Mouse (Mus musculus) CH12.LX (cell line): Measurements from ENCODE around the gene Plod3. TPM values are rescaled to one million over a fixed set of nuclear protein-coding genes. Genes with fewer than 3 reads are reported as not detected.

ENCODE experiments used
- DNase-seq: peaks from one replicate; pipeline ENCODE4 v3.0.0-alpha.2; 2013; ENCODE audit errors: extremely low read depth
- H3K27ac ChIP-seq: 2 replicates; pipeline ENCODE4 v1.5.1; 2012; ENCODE audit warnings: low read depth, mild to moderate bottlenecking, control low read depth, moderate library complexity; ENCODE audit not compliant: insufficient read depth
- H3K27me3 ChIP-seq: replicated peaks from 2 replicates; pipeline ENCODE3; 2012; ENCODE audit warnings: inconsistent platforms
- H3K36me3 ChIP-seq, 2 experiments: replicated peaks in 1 of 2; 2 replicates each; pipeline versions ENCODE3 to v1.6.1; 2012; ENCODE audit warnings: inconsistent platforms in 1 of 2, low read length in 1 of 2, mild to moderate bottlenecking in 1 of 2, mixed read lengths in 1 of 2, moderate library complexity in 1 of 2; ENCODE audit not compliant: control insufficient read depth in 1 of 2, insufficient read depth in 1 of 2
- H3K4me1 ChIP-seq, 2 experiments: 2 replicates each; pipeline ENCODE4 v1.6.1; 2012; ENCODE audit warnings: inconsistent platforms in 1 of 2, moderate library complexity in 1 of 2; ENCODE audit not compliant: insufficient read depth in 2 of 2, control insufficient read depth in 1 of 2
- H3K4me2 ChIP-seq: 2 replicates; pipeline ENCODE4 v1.6.1; 2012; ENCODE audit warnings: low read depth, mild to moderate bottlenecking, control low read depth; ENCODE audit not compliant: poor library complexity, insufficient read depth, severe bottlenecking
- H3K4me3 ChIP-seq, 3 experiments: fragments of 150-350 bp in 1 of 3; sonication (generic) in 1 of 3; replicated peaks in 1 of 3; 2 replicates each; pipeline versions ENCODE3 to v1.5.1; 2011 to 2012; ENCODE audit warnings: low read depth in 2 of 3, low read length in 2 of 3, mild to moderate bottlenecking in 2 of 3, moderate library complexity in 2 of 3, control low read depth in 1 of 3, improper control_type of control experiment in 1 of 3, inconsistent platforms in 1 of 3, mixed read lengths in 1 of 3; ENCODE audit not compliant: poor library complexity in 1 of 3
- H3K79me2 ChIP-seq: replicated peaks from 2 replicates; pipeline ENCODE4 v1.6.1; 2012; ENCODE audit warnings: mild to moderate bottlenecking, moderate library complexity; ENCODE audit not compliant: control insufficient read depth, poor library complexity, insufficient read depth, severe bottlenecking; ENCODE audit errors: extremely low read depth
- H3K9ac ChIP-seq: 2 replicates; pipeline ENCODE4 v1.6.1; 2012; ENCODE audit warnings: low read depth, mild to moderate bottlenecking, control low read depth, moderate library complexity; ENCODE audit not compliant: insufficient read depth
- H3K9me3 ChIP-seq: replicated peaks from 2 replicates; pipeline ENCODE3; 2012; ENCODE audit warnings: low read length, inconsistent platforms, mixed read lengths
- BHLHE40 ChIP-seq: IDR thresholded peaks from 2 replicates; pipeline ENCODE4 v1.6.1; 2011; ENCODE audit warnings: mild to moderate bottlenecking, low read depth, low read length, improper control_type of control experiment
- CHD1 ChIP-seq: IDR thresholded peaks from 2 replicates; pipeline ENCODE4 v1.6.1; 2012; ENCODE audit warnings: low read depth, low read length, improper control_type of control experiment, inconsistent platforms
- CHD2 ChIP-seq: IDR thresholded peaks from 2 replicates; pipeline ENCODE4 v1.6.1; 2011; ENCODE audit warnings: low read length, improper control_type of control experiment
- CTCF ChIP-seq, 2 experiments: IDR thresholded peaks in 1 of 2; conservative IDR thresholded peaks in 1 of 2; 2 replicates each; pipeline ENCODE4 v1.5.1; 2011 to 2012; ENCODE audit warnings: low read depth in 2 of 2, low read length in 2 of 2, improper control_type of control experiment in 1 of 2, inconsistent platforms in 1 of 2, mild to moderate bottlenecking in 1 of 2, moderate library complexity in 1 of 2
- E2F4 ChIP-seq: IDR thresholded peaks from 2 replicates; pipeline ENCODE4 v1.6.1; 2011; ENCODE audit warnings: low read depth, low read length, improper control_type of control experiment; ENCODE audit not compliant: insufficient replicate concordance
- EP300 ChIP-seq: IDR thresholded peaks from 2 replicates; pipeline ENCODE4 v1.6.1; 2011; ENCODE audit warnings: low read length, improper control_type of control experiment
- ETS1 ChIP-seq: conservative IDR thresholded peaks from 2 replicates; pipeline ENCODE4 v1.6.1; 2012; ENCODE audit warnings: low read depth, mild to moderate bottlenecking, inconsistent platforms, low read length, improper control_type of control experiment, moderate library complexity
- GABPA ChIP-seq: IDR thresholded peaks from 2 replicates; pipeline ENCODE4 v1.6.1; 2012; ENCODE audit warnings: low read depth, low read length, improper control_type of control experiment, inconsistent platforms; ENCODE audit not compliant: insufficient replicate concordance
- HCFC1 ChIP-seq: IDR thresholded peaks from 2 replicates; pipeline ENCODE4 v1.6.1; 2012; ENCODE audit warnings: low read depth, mild to moderate bottlenecking, inconsistent platforms, low read length, improper control_type of control experiment
- JUN ChIP-seq: IDR thresholded peaks from 2 replicates; pipeline ENCODE4 v1.6.1; 2011; ENCODE audit warnings: low read depth, mild to moderate bottlenecking, low read length, improper control_type of control experiment, moderate library complexity; ENCODE audit not compliant: insufficient read depth
- JUND ChIP-seq: conservative IDR thresholded peaks from 2 replicates; pipeline ENCODE4 v1.6.1; 2011; ENCODE audit warnings: low read depth, low read length, improper control_type of control experiment
- KAT2A ChIP-seq: IDR thresholded peaks from 2 replicates; pipeline ENCODE4 v1.6.1; 2012; ENCODE audit warnings: low read length, improper control_type of control experiment, inconsistent platforms; ENCODE audit not compliant: insufficient replicate concordance
- MAX ChIP-seq: IDR thresholded peaks from 2 replicates; pipeline ENCODE4 v1.6.1; 2011; ENCODE audit warnings: low read length, improper control_type of control experiment
- MAZ ChIP-seq: IDR thresholded peaks from 2 replicates; pipeline ENCODE4 v1.6.1; 2012; ENCODE audit warnings: low read depth, mild to moderate bottlenecking, inconsistent platforms, low read length, improper control_type of control experiment, moderate library complexity
- MEF2A ChIP-seq: IDR thresholded peaks from 2 replicates; pipeline ENCODE4 v1.6.1; 2014; ENCODE audit warnings: low read depth, mild to moderate bottlenecking, inconsistent platforms, low read length, improper control_type of control experiment, borderline replicate concordance
- MXI1 ChIP-seq: IDR thresholded peaks from 2 replicates; pipeline ENCODE4 v1.6.1; 2011; ENCODE audit warnings: mild to moderate bottlenecking, low read depth, low read length, improper control_type of control experiment
- MYC ChIP-seq: IDR thresholded peaks from 2 replicates; pipeline ENCODE4 v1.6.1; 2011; ENCODE audit warnings: low read depth, mild to moderate bottlenecking, improper control_type of control experiment, low read length
- NELFE ChIP-seq: IDR thresholded peaks from 2 replicates; pipeline ENCODE4 v1.6.1; 2011; ENCODE audit warnings: low read depth, low read length, improper control_type of control experiment
- PAX5 ChIP-seq: IDR thresholded peaks from 2 replicates; pipeline ENCODE4 v1.6.1; 2012; ENCODE audit warnings: low read length, inconsistent platforms, mixed read lengths
- POLR2A ChIP-seq: IDR thresholded peaks from 2 replicates; pipeline ENCODE4 v1.6.1; 2011; ENCODE audit warnings: low read depth, mild to moderate bottlenecking, improper control_type of control experiment, low read length
- POLR2AphosphoS2 ChIP-seq: IDR thresholded peaks from 2 replicates; pipeline ENCODE4 v1.6.1; 2011; ENCODE audit warnings: low read depth, low read length, improper control_type of control experiment
- RAD21 ChIP-seq: IDR thresholded peaks from 2 replicates; pipeline ENCODE4 v1.6.1; 2011; ENCODE audit warnings: low read depth, mild to moderate bottlenecking, low read length, improper control_type of control experiment, moderate library complexity
- RCOR1 ChIP-seq: conservative IDR thresholded peaks from 2 replicates; pipeline ENCODE4 v1.6.1; 2012; ENCODE audit warnings: low read depth, mild to moderate bottlenecking, inconsistent platforms, low read length, improper control_type of control experiment
- SIN3A ChIP-seq: IDR thresholded peaks from 2 replicates; pipeline ENCODE4 v1.6.1; 2012; ENCODE audit warnings: low read length, improper control_type of control experiment, inconsistent platforms
- SMC3 ChIP-seq: IDR thresholded peaks from 2 replicates; pipeline ENCODE4 v1.6.1; 2011; ENCODE audit warnings: low read depth, low read length, improper control_type of control experiment
- TBP ChIP-seq: conservative IDR thresholded peaks from 2 replicates; pipeline ENCODE4 v1.6.1; 2011; ENCODE audit warnings: low read depth, low read length, improper control_type of control experiment
- TCF12 ChIP-seq: IDR thresholded peaks from 2 replicates; pipeline ENCODE4 v1.6.1; 2014; ENCODE audit warnings: low read depth, mild to moderate bottlenecking, inconsistent platforms, low read length, improper control_type of control experiment
- UBTF ChIP-seq: IDR thresholded peaks from 2 replicates; pipeline ENCODE4 v1.6.1; 2012; ENCODE audit warnings: low read depth, mild to moderate bottlenecking, inconsistent platforms, low read length, improper control_type of control experiment, moderate library complexity
- USF1 ChIP-seq: IDR thresholded peaks from 2 replicates; pipeline ENCODE4 v1.6.1; 2014; ENCODE audit warnings: low read depth, mild to moderate bottlenecking, inconsistent platforms, low read length, improper control_type of control experiment
- USF2 ChIP-seq: conservative IDR thresholded peaks from 2 replicates; pipeline ENCODE4 v1.6.1; 2011; ENCODE audit warnings: low read depth, low read length, improper control_type of control experiment
- ZC3H11A ChIP-seq: IDR thresholded peaks from 2 replicates; pipeline ENCODE4 v1.6.1; 2012; ENCODE audit warnings: low read depth, mild to moderate bottlenecking, inconsistent platforms, low read length, improper control_type of control experiment
- ZMIZ1 ChIP-seq: IDR thresholded peaks from 2 replicates; pipeline ENCODE4 v1.6.1; 2012; ENCODE audit warnings: low read depth, mild to moderate bottlenecking, inconsistent platforms, low read length, improper control_type of control experiment
- ZNF384 ChIP-seq: IDR thresholded peaks from 2 replicates; pipeline ENCODE4 v1.6.1; 2012; ENCODE audit warnings: low read depth, low read length, improper control_type of control experiment, inconsistent platforms
- dilution Hi-C: fragments of 300-500 bp; cut with MboI; formaldehyde crosslinking; loops from 2 replicates; pipeline ENCODE4 v1.14.3; 2020; ENCODE audit warnings: low sequenced_read_pairs; ENCODE audit not compliant: extremely low pct_unique_long_range_greater_than_20kb, extremely low pct_ligation_motif_present
- in situ Hi-C: fragments of 300-500 bp; cut with MboI; formaldehyde crosslinking; loops from 3 replicates; pipeline ENCODE4 v1.14.3; 2019; ENCODE audit warnings: low sequenced_read_pairs, low pct_ligation_motif_present, low pct_unique_long_range_greater_than_20kb, mixed read lengths
- polyA plus RNA-seq: library from polyadenylated mRNA; unstranded; fragments of >175 nt; gene quantifications from 2 replicates; pipeline ENCODE4 v1.2.1, GENCODE M21; 2012; ENCODE audit warnings: low read depth; ENCODE audit not compliant: insufficient read length
- total RNA-seq, 2 experiments: library from RNA; depleted of rRNA; stranded (reverse); fragments of 300-350 nt in 1 of 2; fragments of >200 nt in 1 of 2; gene quantifications; 2 replicates each; pipeline ENCODE4 v1.2.3; 2012 to 2014

The Plod3 gene
- total and polyA plus RNA-seq, 3 experiments: 8.8 to 45.2 (median 23.6) TPM

GRCm38 (mm10) chr5:137032033-137032421, 45.2 kb downstream of the Plod3 start:
- H3K4me3 ChIP-seq: peak overlapping the region; percentile 31 to 72 (median 49)
- dilution Hi-C loops (no loop called here), in situ Hi-C loops (no loop called here)
- peak overlapping the region; percentile 87 for H3K4me2 ChIP-seq
- no peaks in the 10 kb centered on the region for H3K79me2 ChIP-seq
- H3K36me3 ChIP-seq: peaks cover 13 to 28% of the 10 kb centered on the region in 2 experiments
- peaks cover 44% of the 10 kb centered on the region for H3K27me3 ChIP-seq
- peaks cover 10 to 36% of the 10 kb centered on the region in 2 experiments for H3K4me1 ChIP-seq
- 0 out of 4 replicates have a peak, but pooled peaks of 1 of the 2 experiments have one; percentile 2 for TF ChIP-seq CTCF (conservative IDR thresholded peaks at IDR 0.05 in 1 of 2, IDR thresholded peaks at IDR 0.05 in 1 of 2; ENCODE audit: low read depth in 2 of 2, low read length in 2 of 2)
- TF ChIP-seq JUND: no peak
- H3K27ac ChIP-seq: no peak overlapping the region
- H3K9me3 ChIP-seq: peaks cover 16% of the 10 kb centered on the region
- peak; percentile 24 for DNase-seq
- H3K9ac ChIP-seq: peak overlapping the region; percentile 23; the same call in 1 of the 2 replicates

DNA sequence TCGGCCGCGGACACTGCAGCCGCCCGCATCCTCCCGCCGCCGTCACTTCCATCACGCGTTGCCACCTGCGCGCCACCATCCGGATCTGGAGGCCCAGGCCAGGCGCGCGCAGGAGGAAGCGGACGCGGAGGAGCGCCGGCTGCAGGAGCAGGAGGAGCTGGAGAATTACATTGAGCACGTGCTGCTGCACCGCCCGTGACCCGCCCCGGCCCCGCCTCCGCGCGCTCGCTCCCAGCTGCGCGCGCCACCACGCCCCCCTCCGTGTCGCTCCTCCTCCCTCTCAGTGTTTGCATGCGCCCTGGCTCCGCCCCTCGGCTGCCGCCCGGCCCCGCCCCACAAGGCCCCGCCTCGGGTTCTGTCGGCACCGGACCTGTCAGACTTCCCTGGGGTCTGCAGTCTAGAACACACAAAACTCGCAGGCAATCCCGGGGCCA, 45.8 kb downstream of the Plod3 start:
- Histone ChIP-seq H3K27ac (no peak overlapping the region), H3K9ac (peak overlapping the region; percentile 23; the same call in 1 of the 2 replicates), H3K36me3 (peaks cover 19 to 34% of the 10 kb centered on the region in 2 experiments), H3K4me1 (peaks cover 10 to 36% of the 10 kb centered on the region in 2 experiments), H3K79me2 (no peaks in the 10 kb centered on the region), H3K4me2 (peak overlapping the region; percentile 87), H3K9me3 (peaks cover 16% of the 10 kb centered on the region), H3K27me3 (peaks cover 40% of the 10 kb centered on the region), H3K4me3 (peak overlapping the region in 2 of 3 experiments; percentile 49 to 72)
- in situ Hi-C loops: no loop called here
- dilution Hi-C loops: no loop called here
- DNase-seq: peak; percentile 84
- TF ChIP-seq PAX5: no peak
- TF ChIP-seq USF1: peak; percentile 53
- no peak for TF ChIP-seq E2F4
- no peak for TF ChIP-seq SIN3A
- no peak for TF ChIP-seq SMC3
- peak; percentile 80; the same call in 1 of the 2 replicates for TF ChIP-seq MXI1
- TF ChIP-seq NELFE: no peak
- no peak for TF ChIP-seq EP300
- TF ChIP-seq POLR2A: peak; percentile 40; the same call in 1 of the 2 replicates
- no peak for TF ChIP-seq POLR2AphosphoS2
- TF ChIP-seq ZNF384: no peak
- peak; percentile 54; the same call in 1 of the 2 replicates for TF ChIP-seq MYC
- TF ChIP-seq ZMIZ1: no peak
- TF ChIP-seq GABPA: no peak
- no peak for TF ChIP-seq ZC3H11A
- no peak for TF ChIP-seq JUND
- TF ChIP-seq RCOR1: no peak
- no peak for TF ChIP-seq KAT2A
- TF ChIP-seq MAZ: no peak
- no peak for TF ChIP-seq CTCF (conservative IDR thresholded peaks at IDR 0.05 in 1 of 2, IDR thresholded peaks at IDR 0.05 in 1 of 2; ENCODE audit: low read depth in 2 of 2, low read length in 2 of 2)
- TF ChIP-seq JUN: no peak
- TF ChIP-seq BHLHE40: peak; percentile 98
- no peak for TF ChIP-seq ETS1
- TF ChIP-seq USF2: no peak
- TF ChIP-seq HCFC1: no peak
- no peak for TF ChIP-seq CHD1
- TF ChIP-seq TCF12: 0 out of 2 replicates have a peak, but pooled peaks have one; percentile 35
- TF ChIP-seq MEF2A: no peak
- no peak for TF ChIP-seq CHD2
- TF ChIP-seq UBTF: no peak
- TF ChIP-seq TBP: no peak
- TF ChIP-seq RAD21: no peak
- peak; percentile 79; the same call in 1 of the 2 replicates for TF ChIP-seq MAX
